Mouse (Mus musculus) left cerebral cortex, adult 8-10 months (tissue): Measurements from ENCODE around the gene Gbp8. TPM values are rescaled to one million over a fixed set of nuclear protein-coding genes. Genes with fewer than 3 reads are reported as not detected.
A peak's percentile ranks its signal among the peaks of the same experiment; 100 is the strongest.
"Not testable (repeated sequence)": the region's sequence is repeated elsewhere in the genome, so short reads cannot be mapped to it uniquely, and the experiment has no call there.

Experiments
- DNase-seq, 2 experiments: peaks; one replicate each; pipeline ENCODE4 v3.0.0; 2022; ENCODE audit warnings: low spot score in 2 of 2
- total RNA-seq, 4 experiments: library from RNA; stranded (reverse); gene quantifications; 2 replicates each; pipeline ENCODE4 v1.2.4; 2022

The Gbp8 gene
- total RNA-seq = under 1 TPM in 2 of 4 experiments, not detected in 2; 0.21 to 0.25 TPM

GRCm38 (mm10) chr5:105139409-105140088 lies at the start of gene Gbp8, which contains the start of the genes Gbp9 and Gbp4:
Gbp8 (minus strand) TSS chr5:105139540.
Gbp9 (minus strand) TSS chr5:105139539.
Gbp4 (minus strand) TSS chr5:105139586.
- not testable (repeated sequence) for DNase-seq

- DNase-seq = no peak
Measured at GRCm38 (mm10) chr5:105181446-105181845, 42.1 kb upstream of the Gbp8 start.

GRCm38 (mm10) chr5:105156582-105156981 lies 17.2 kb upstream of the Gbp8 start:
- no peak for DNase-seq

GRCm38 (mm10) chr5:105154049-105154448 lies 14.7 kb upstream of the Gbp8 start:
- no peak for DNase-seq

- not testable (repeated sequence) for DNase-seq
Measured at GRCm38 (mm10) chr5:105148062-105148461, 8.7 kb upstream of the Gbp8 start.

- DNase-seq = no peak
Measured at GRCm38 (mm10) chr5:105146447-105146846, 7.1 kb upstream of the Gbp8 start.

GRCm38 (mm10) chr5:105145731-105146130 lies 6.4 kb upstream of the Gbp8 start:
- not testable (repeated sequence) for DNase-seq

- DNase-seq = not testable (repeated sequence)
Measured at GRCm38 (mm10) chr5:105140089-105140810, 910 bp upstream of the Gbp8 start.

- no peak for DNase-seq
Measured at GRCm38 (mm10) chr5:105138906-105139305, 434 bp downstream of the Gbp8 start.

GRCm38 (mm10) chr5:105136706-105137304 lies 2.5 kb downstream of the Gbp8 start:
- not testable (repeated sequence) for DNase-seq

- peak in 1 of 2 experiments; percentile 30 for DNase-seq
Measured at GRCm38 (mm10) chr5:105121731-105122130, 17.6 kb downstream of the Gbp8 start.

- no peak for DNase-seq
Measured at GRCm38 (mm10) chr5:105115740-105116139, 23.6 kb downstream of the Gbp8 start.

GRCm38 (mm10) chr5:105114696-105115095 lies 24.6 kb downstream of the Gbp8 start:
- DNase-seq = no peak

GRCm38 (mm10) chr5:105113656-105114055 lies 25.7 kb downstream of the Gbp8 start:
- DNase-seq = no peak

- peak in 1 of 2 experiments; percentile 9 for DNase-seq
Measured at GRCm38 (mm10) chr5:105110271-105110852, 29.0 kb downstream of the Gbp8 start.

- DNase-seq = not testable (repeated sequence)
Measured at GRCm38 (mm10) chr5:105109775-105110174, 29.6 kb downstream of the Gbp8 start.

GRCm38 (mm10) chr5:105105689-105106088 lies 33.7 kb downstream of the Gbp8 start:
- not testable (repeated sequence) for DNase-seq

GRCm38 (mm10) chr5:105081900-105082299 lies 57.4 kb downstream of the Gbp8 start:
- no peak for DNase-seq

GRCm38 (mm10) chr5:105068356-105068755 lies 71.0 kb downstream of the Gbp8 start:
- not testable (repeated sequence) for DNase-seq

- not testable (repeated sequence) for DNase-seq
Measured at GRCm38 (mm10) chr5:105064443-105064842, 74.9 kb downstream of the Gbp8 start.

GRCm38 (mm10) chr5:105063321-105063720 lies 76.0 kb downstream of the Gbp8 start:
- no peak for DNase-seq

GRCm38 (mm10) chr5:105062403-105062802 lies 76.9 kb downstream of the Gbp8 start:
- not testable (repeated sequence) for DNase-seq
